Mouse (Mus musculus) E14TG2a.4 (cell line): ENCODE data around the gene Cnot4.

Experiments used
- CTCF ChIP-seq: conservative IDR thresholded peaks from 2 replicates; pipeline ENCODE4 v1.5.1; 2014; ENCODE audit warnings: low read length
- POU5F1 ChIP-seq: IDR thresholded peaks from 2 replicates; pipeline ENCODE4 v1.6.1; 2014; ENCODE audit warnings: low read length, borderline replicate concordance

DNA sequence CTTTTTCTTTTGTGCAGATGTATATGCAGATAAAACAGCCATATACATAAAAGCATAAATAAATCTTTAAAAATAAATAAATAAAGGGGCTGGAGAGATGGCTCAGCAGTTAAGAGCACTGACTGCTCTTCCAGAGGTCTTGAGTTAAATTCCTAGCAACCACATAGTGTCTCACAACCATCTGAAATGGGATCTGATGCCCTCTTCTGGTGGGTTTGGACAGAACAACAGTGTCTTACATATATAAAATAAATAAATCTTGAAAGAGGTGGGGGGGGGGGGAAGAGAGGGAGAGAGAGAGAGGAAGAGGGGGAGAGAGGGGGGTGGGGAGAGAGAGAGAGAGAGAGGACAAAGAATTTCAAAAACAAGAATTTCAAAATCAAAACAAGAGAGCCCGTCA lies 6.8 kb upstream of the Cnot4 start:
- TF ChIP-seq CTCF, result no peak
- no peak for TF ChIP-seq POU5F1
